ENCODE assay signal across 16 mouse cellular contexts in the genomic region with DNA sequence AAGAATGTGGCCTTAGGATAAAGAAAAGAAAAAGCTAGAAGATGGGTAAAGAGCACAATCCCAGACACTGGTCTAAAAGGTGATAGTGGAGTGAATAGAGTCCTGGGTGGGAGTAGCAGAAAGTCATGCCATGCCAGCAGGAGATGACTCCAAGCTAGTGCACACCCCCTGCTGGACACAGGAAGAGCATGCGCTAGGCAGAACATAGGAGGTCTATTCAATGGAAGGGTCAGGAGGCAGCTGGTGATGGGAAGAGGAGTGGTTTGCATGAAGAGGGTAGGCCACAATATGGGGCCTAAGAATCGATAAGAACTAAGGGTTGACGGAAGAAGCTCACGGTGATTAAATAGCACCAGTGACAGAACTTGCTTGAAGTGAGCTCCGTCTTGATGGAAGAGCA.
DNase-seq lines count a peak whose midpoint lies in the region; ATAC-seq and TF ChIP-seq lines count a peak whose summit lies in the region.
"Had no signal": no experiment of that assay in that cellular context is flagged by ENCODE, and none has a peak within 500 bp of the region (broad histone marks: within the 10 kb centered on the region; RNA-seq: fewer than 3 reads in every experiment).

No protein-coding gene starts in this region.

- no peaks in the 10 kb centered on the region for H3K9me3 ChIP-seq in kidney, postnatal 0 days (replicated peaks; ENCODE audit: low read length)
- H3K9me3 ChIP-seq in ES-Bruce4 (replicated peaks; ENCODE audit: control insufficient read depth, insufficient read depth, low read length, poor library complexity, severe bottlenecking), result no peaks in the 10 kb centered on the region; the same call in 1 of the 2 replicates
- H3K9me3 ChIP-seq in stomach, postnatal 0 days (ENCODE audit: control insufficient read depth, low read length), result no peaks in the 10 kb centered on the region
- H3K9me3 ChIP-seq: hindbrain, embryonic 12.5 days; kidney, embryonic 15.5 days had no signal

- 94% methylated on average over 5 of the region's 5 CpGs for WGBS in kidney, postnatal 0 days
- WGBS in stomach, postnatal 0 days, result 93% methylated on average over 5 of the region's 5 CpGs

- no peaks in the 10 kb centered on the region for H3K36me3 ChIP-seq in kidney, postnatal 0 days (ENCODE audit: insufficient read depth, low read length)
- H3K36me3 ChIP-seq in ES-Bruce4 (ENCODE audit: control insufficient read depth, insufficient read depth, low read length, poor library complexity, severe bottlenecking), result no peaks in the 10 kb centered on the region
- no peaks in the 10 kb centered on the region for H3K36me3 ChIP-seq in stomach, postnatal 0 days (ENCODE audit: control insufficient read depth, insufficient read depth, low read length)
- H3K36me3 ChIP-seq: hindbrain, embryonic 12.5 days; kidney, embryonic 15.5 days had no signal

- H3K27ac ChIP-seq in kidney, postnatal 0 days, result no peak overlapping the region
- H3K27ac ChIP-seq in ES-Bruce4 (ENCODE audit: insufficient read depth, low read length), result no peak overlapping the region
- H3K27ac ChIP-seq in stomach, postnatal 0 days (replicated peaks), result no peak overlapping the region
- H3K27ac ChIP-seq: heart, adult 2 months; hindbrain, embryonic 12.5 days; kidney, embryonic 15.5 days; left cerebral cortex, adult 2 months had no signal

- no peak overlapping the region for H3K4me2 ChIP-seq in kidney, postnatal 0 days (ENCODE audit: low read length)
- H3K4me2 ChIP-seq in stomach, postnatal 0 days (replicated peaks; ENCODE audit: low read depth), result no peak overlapping the region
- H3K4me2 ChIP-seq: hindbrain, embryonic 12.5 days; kidney, embryonic 15.5 days had no signal

- no peaks in the 10 kb centered on the region for H3K4me1 ChIP-seq in kidney, postnatal 0 days (replicated peaks; ENCODE audit: insufficient read depth, low read length)
- H3K4me1 ChIP-seq in ES-Bruce4 (ENCODE audit: control insufficient read depth, insufficient read depth, low read length), result no peaks in the 10 kb centered on the region
- no peaks in the 10 kb centered on the region for H3K4me1 ChIP-seq in stomach, postnatal 0 days (replicated peaks; ENCODE audit: control insufficient read depth, insufficient read depth)
- H3K4me1 ChIP-seq: hindbrain, embryonic 12.5 days; kidney, embryonic 15.5 days had no signal

- no peak for TF ChIP-seq POLR2A in ES-Bruce4 (IDR thresholded peaks at IDR 0.05; ENCODE audit: insufficient read depth, low read length)

- no peak overlapping the region for H3K9ac ChIP-seq in kidney, postnatal 0 days (ENCODE audit: low read depth, low read length)
- H3K9ac ChIP-seq in ES-Bruce4 (ENCODE audit: low read depth, poor library complexity, severe bottlenecking), result no peak overlapping the region
- no peak overlapping the region for H3K9ac ChIP-seq in stomach, postnatal 0 days (ENCODE audit: low read length)
- H3K9ac ChIP-seq: hindbrain, embryonic 12.5 days; kidney, embryonic 15.5 days had no signal

- no peak for DNase-seq in kidney, postnatal 0 days (ENCODE audit: low spot score)
- no peak for DNase-seq in kidney, postnatal 36 days
- peak; percentile 4 for DNase-seq in lung, postnatal 10 days
- DNase-seq in lung, postnatal 14 days, result no peak
- no peak for DNase-seq in stomach, postnatal 0 days (ENCODE audit: low spot score)
- no peak for DNase-seq in heart, postnatal 4 days
- DNase-seq: cerebellum, adult 8-10 months; heart, adult 2 months; retina, postnatal 1 day; right cerebral cortex, postnatal 4 days; thymus, postnatal 36 days had no signal

- ATAC-seq in kidney, postnatal 0 days (replicated peaks; ENCODE audit: low FRiP score, low read depth), result no peak
- no peak for ATAC-seq in stomach, postnatal 0 days (ENCODE audit: low FRiP score, low TSS enrichment)
- ATAC-seq: midbrain, embryonic 16.5 days had no signal

- H3K27me3 ChIP-seq in kidney, postnatal 0 days (ENCODE audit: insufficient read depth, low read length), result no peaks in the 10 kb centered on the region
- no peaks in the 10 kb centered on the region for H3K27me3 ChIP-seq in ES-Bruce4 (ENCODE audit: control insufficient read depth, insufficient read depth, low read length, poor library complexity, severe bottlenecking)
- H3K27me3 ChIP-seq in stomach, postnatal 0 days (ENCODE audit: control insufficient read depth, insufficient read depth, low read length), result no peaks in the 10 kb centered on the region
- H3K27me3 ChIP-seq: hindbrain, embryonic 12.5 days; kidney, embryonic 15.5 days had no signal

- TF ChIP-seq EP300 in ES-Bruce4 (IDR thresholded peaks at IDR 0.05; ENCODE audit: insufficient read depth, low read depth, low read length), result no peak
- TF ChIP-seq EP300 in stomach, postnatal 0 days (optimal IDR thresholded peaks at IDR 0.05), result no peak

- no peak overlapping the region for H3K4me3 ChIP-seq in kidney, postnatal 0 days (replicated peaks; ENCODE audit: low read depth, low read length)
- no peak overlapping the region for H3K4me3 ChIP-seq in ES-Bruce4 (ENCODE audit: low read depth, low read length)
- no peak overlapping the region for H3K4me3 ChIP-seq in stomach, postnatal 0 days (ENCODE audit: low read depth, low read length)
- H3K4me3 ChIP-seq: heart, adult 2 months; hindbrain, embryonic 12.5 days; kidney, embryonic 15.5 days; left cerebral cortex, adult 2 months had no signal

- TF ChIP-seq CTCF in kidney, postnatal 0 days (IDR thresholded peaks at IDR 0.05; ENCODE audit: low read depth), result peak; percentile 10; the same call in 1 of the 2 replicates
- peak; percentile 33 for TF ChIP-seq CTCF in ES-Bruce4 (IDR thresholded peaks at IDR 0.05; ENCODE audit: low read depth, low read length)
- TF ChIP-seq CTCF in stomach, postnatal 0 days (IDR thresholded peaks at IDR 0.05; ENCODE audit: low read depth), result peak; percentile 47
